Mouse (Mus musculus): ENCODE measurements around the gene Glt28d2. TPM values are rescaled to one million over a fixed set of nuclear protein-coding genes. Genes with fewer than 3 reads are reported as not detected.
"Not testable (repeated sequence)": the region's sequence is repeated elsewhere in the genome, so short reads cannot be mapped to it uniquely, and the experiment has no call there.

Gene Glt28d2
- polyA plus RNA-seq (2016; fragmentation: Nextera tagmentation; extraction: Ambion mirVana), result 0.16 TPM in 1 of 2 replicates, not detected in the other

- peak; percentile 79 for DNase-seq (ENCODE audit: low spot score)
- Histone ChIP-seq H3K36me3 (no peaks in the 10 kb centered on the region), H3K4me3 (peak within 1 kb of the TSS; percentile 67), H3K9me3 (replicated peaks) (no peaks in the 10 kb centered on the region), H3K27ac (replicated peaks) (peak within 1 kb of the TSS; percentile 58; the same call in 1 of the 2 replicates), H3K4me1 (peaks cover 22% of the 10 kb centered on the region), H3K27me3 (ENCODE audit: low read depth, poor library complexity, severe bottlenecking) (peaks cover 46% of the 10 kb centered on the region)
- 0% methylated on average over 47 of the region's 48 CpGs for WGBS
Observed at GRCm38 (mm10) chr3:85887239-85887827, at the start of gene Glt28d2, which contains the start of gene Gm37240. TSS of gene Glt28d2 (minus strand) at chr3:85887516. TSS of gene Gm37240 (minus strand) at chr3:85887518.

DNA sequence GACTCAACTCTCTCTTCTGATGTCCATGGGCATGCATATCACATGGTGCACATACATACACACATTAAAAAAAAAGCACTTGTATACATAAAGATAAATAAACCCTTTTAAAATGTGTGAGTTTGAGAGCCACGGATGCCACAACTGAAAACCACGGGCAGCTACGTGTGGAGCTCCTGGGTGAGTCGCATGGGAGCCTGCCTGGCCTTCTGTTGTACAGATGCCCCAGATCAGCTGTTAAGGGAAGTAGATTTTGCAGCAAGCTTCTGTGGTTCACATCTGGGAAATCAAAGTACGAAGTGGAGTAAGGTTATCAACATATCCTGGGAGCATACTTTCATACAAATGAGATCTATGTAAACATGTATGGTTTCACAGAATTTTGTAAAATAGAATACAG is 46.3 kb upstream of the Glt28d2 start:
- 96% methylated on average over 5 of the region's 5 CpGs for WGBS
- no peak for DNase-seq (ENCODE audit: low spot score)
- H3K4me3 ChIP-seq, result no peak overlapping the region
- H3K9me3 ChIP-seq (replicated peaks), result no peaks in the 10 kb centered on the region
- H3K27ac ChIP-seq (replicated peaks), result no peak overlapping the region
- H3K27me3 ChIP-seq (ENCODE audit: low read depth, poor library complexity, severe bottlenecking), result no peaks in the 10 kb centered on the region
- H3K4me1 ChIP-seq, result no peaks in the 10 kb centered on the region
- no peaks in the 10 kb centered on the region for H3K36me3 ChIP-seq

DNA sequence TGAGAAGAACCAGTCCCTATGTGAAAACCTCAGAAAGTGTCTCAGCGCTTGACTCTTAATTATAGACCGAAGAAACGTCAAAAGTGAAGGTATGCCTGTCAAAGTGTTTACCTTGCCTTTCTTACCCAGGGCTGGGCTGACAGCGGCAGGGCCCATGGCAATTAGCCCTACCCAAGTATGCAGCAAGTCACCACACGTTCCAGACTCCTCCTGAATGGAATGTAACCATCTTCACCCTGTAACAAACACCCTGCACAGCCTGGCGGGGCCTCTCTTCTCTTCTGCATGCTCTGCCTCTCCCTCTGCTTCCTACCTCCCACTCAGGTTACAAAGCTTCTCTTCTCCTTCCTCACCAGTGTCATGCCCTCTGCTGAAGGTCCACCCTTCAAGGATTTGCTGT is 44.5 kb upstream of the Glt28d2 start:
- Histone ChIP-seq H3K4me1 (no peaks in the 10 kb centered on the region), H3K27me3 (ENCODE audit: low read depth, poor library complexity, severe bottlenecking) (no peaks in the 10 kb centered on the region), H3K36me3 (no peaks in the 10 kb centered on the region), H3K9me3 (replicated peaks) (no peaks in the 10 kb centered on the region), H3K27ac (replicated peaks) (no peak overlapping the region), H3K4me3 (no peak overlapping the region)
- no peak for DNase-seq (ENCODE audit: low spot score)
- WGBS, result 85% methylated on average over 6 of the region's 6 CpGs

DNA sequence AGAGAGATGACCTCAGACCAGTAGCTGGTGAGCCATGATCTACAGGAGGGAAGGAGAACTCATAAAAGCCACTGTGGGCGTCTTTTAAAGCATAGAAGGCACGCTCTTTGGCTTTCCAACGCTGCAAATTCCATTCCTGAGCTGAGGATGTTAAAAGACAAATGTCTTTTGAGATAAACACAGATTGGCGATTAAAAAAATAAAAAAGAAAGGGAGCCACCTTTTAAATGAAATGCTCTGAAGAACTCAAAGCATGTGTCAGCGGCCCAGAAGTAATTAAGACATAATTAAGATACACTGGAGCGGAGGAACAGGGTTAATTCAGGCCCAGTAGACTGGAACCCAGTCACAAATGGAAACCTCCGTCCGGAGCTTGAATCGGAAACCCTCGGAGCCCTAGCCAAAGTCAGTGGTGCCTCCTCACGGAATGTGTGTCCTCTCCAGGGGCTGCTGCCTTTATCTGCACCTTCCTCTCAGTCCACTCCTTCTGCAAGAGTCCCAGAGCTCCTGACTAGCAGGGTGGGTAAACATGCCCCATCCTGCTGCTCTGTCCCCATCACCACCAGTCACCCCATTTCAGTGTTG is 43.4 kb upstream of the Glt28d2 start:
- H3K4me3 ChIP-seq, result no peak overlapping the region
- DNase-seq (ENCODE audit: low spot score), result no peak

GRCm38 (mm10) chr3:85929711-85930110 is 42.4 kb upstream of the Glt28d2 start:
- Histone ChIP-seq H3K4me3 (no peak overlapping the region), H3K36me3 (no peaks in the 10 kb centered on the region), H3K4me1 (no peaks in the 10 kb centered on the region), H3K27ac (replicated peaks) (no peak overlapping the region), H3K27me3 (ENCODE audit: low read depth, poor library complexity, severe bottlenecking) (no peaks in the 10 kb centered on the region), H3K9me3 (replicated peaks) (no peaks in the 10 kb centered on the region)
- no peak for DNase-seq (ENCODE audit: low spot score)
- WGBS, result 88% methylated on average over 5 of the region's 5 CpGs

More for the DNA sequence above, 43.4 kb upstream of the Glt28d2 start:
- WGBS, result 52% methylated on average over 11 of the region's 11 CpGs
- no peaks in the 10 kb centered on the region for H3K9me3 ChIP-seq (replicated peaks)
- H3K27me3 ChIP-seq (ENCODE audit: low read depth, poor library complexity, severe bottlenecking), result no peaks in the 10 kb centered on the region
- no peak overlapping the region for H3K27ac ChIP-seq (replicated peaks)
- no peaks in the 10 kb centered on the region for H3K36me3 ChIP-seq
- no peaks in the 10 kb centered on the region for H3K4me1 ChIP-seq

DNA sequence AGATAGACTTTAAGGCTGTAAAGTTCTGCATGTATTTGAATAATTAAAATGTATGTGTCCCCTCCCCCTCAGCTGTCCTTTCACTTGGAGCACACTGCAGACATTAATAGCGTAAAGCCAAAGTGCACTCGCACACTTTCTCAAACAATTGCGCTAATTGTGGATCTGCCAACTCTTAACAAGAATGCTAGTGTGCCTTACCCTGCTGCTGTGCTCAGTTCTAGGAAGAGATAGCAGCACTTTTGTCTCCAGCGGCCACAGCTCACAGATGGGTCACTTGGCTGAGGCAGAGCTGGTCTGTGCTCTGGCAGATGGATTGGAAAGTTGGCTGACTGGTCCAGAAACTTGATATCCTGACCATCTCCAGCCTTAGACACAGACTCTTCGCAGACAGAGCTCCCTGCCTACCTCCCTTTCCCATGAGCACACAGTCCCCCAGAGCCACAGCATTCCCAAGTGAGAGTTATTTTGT is 40.9 kb upstream of the Glt28d2 start:
- DNase-seq (ENCODE audit: low spot score), result no peak
- WGBS, result 91% methylated on average over 5 of the region's 5 CpGs

DNA sequence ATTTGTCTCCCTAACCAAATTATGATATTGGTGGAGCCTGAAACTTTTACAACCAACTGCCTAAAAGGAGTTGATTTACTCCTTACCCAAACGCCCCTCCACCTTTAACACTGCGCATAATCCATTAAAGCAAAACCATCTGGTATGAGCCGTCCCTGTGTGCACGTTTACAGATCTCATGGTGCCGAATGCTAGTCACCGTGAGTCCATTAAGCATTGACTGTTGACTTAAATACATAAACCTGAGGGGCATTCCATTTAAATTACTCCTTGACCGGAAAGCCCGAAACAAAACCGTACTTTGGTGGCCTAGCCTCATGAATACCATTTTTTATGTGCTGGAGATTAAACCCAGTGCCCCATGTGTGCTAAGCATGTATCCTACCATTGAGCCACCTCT is 40.0 kb upstream of the Glt28d2 start:
- no peaks in the 10 kb centered on the region for H3K36me3 ChIP-seq
- DNase-seq (ENCODE audit: low spot score), result no peak
- H3K9me3 ChIP-seq (replicated peaks), result no peaks in the 10 kb centered on the region
- H3K4me1 ChIP-seq, result peaks cover 10% of the 10 kb centered on the region
- H3K4me3 ChIP-seq, result no peak overlapping the region
- no peaks in the 10 kb centered on the region for H3K27me3 ChIP-seq (ENCODE audit: low read depth, poor library complexity, severe bottlenecking)
- 89% methylated on average over 9 of the region's 9 CpGs for WGBS
- no peak overlapping the region for H3K27ac ChIP-seq (replicated peaks)

More for the DNA sequence above, 40.9 kb upstream of the Glt28d2 start:
- peaks cover 10% of the 10 kb centered on the region for H3K4me1 ChIP-seq
- no peaks in the 10 kb centered on the region for H3K27me3 ChIP-seq (ENCODE audit: low read depth, poor library complexity, severe bottlenecking)
- H3K36me3 ChIP-seq, result no peaks in the 10 kb centered on the region
- H3K9me3 ChIP-seq (replicated peaks), result no peaks in the 10 kb centered on the region
- no peak overlapping the region for H3K4me3 ChIP-seq
- H3K27ac ChIP-seq (replicated peaks), result no peak overlapping the region

GRCm38 (mm10) chr3:85923954-85924945 is 36.9 kb upstream of the Glt28d2 start:
- H3K4me1 ChIP-seq, result peaks cover 10% of the 10 kb centered on the region
- H3K4me3 ChIP-seq, result no peak overlapping the region
- no peaks in the 10 kb centered on the region for H3K27me3 ChIP-seq (ENCODE audit: low read depth, poor library complexity, severe bottlenecking)
- WGBS, result 49% methylated on average over 18 of the region's 18 CpGs
- H3K36me3 ChIP-seq, result no peaks in the 10 kb centered on the region
- peak; percentile 77 for DNase-seq (ENCODE audit: low spot score)
- H3K9me3 ChIP-seq (replicated peaks), result no peaks in the 10 kb centered on the region
- no peak overlapping the region for H3K27ac ChIP-seq (replicated peaks)

DNA sequence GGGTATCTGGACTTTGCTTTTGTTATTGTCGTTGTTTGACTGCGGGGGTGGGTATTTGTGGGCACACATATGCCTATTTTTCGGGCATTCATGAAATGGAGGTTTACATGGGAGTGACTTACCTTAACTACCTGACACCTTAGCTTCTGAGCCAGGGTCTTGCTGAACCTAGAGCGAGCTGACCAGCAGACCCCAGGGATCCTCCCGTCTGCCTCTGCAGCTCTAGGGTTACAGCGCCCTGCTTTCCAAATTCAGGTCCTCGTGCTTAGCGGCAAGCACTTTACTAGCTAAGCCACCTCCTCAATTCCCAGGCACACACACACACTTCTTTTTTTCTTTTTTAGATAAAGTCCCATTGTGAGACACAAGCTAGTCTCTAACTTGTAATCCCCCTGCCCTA is 36.0 kb upstream of the Glt28d2 start:
- DNase-seq (ENCODE audit: low spot score), result no peak
- Histone ChIP-seq H3K4me3 (no peak overlapping the region), H3K27ac (replicated peaks) (no peak overlapping the region), H3K4me1 (peaks cover 10% of the 10 kb centered on the region), H3K9me3 (replicated peaks) (no peaks in the 10 kb centered on the region), H3K36me3 (no peaks in the 10 kb centered on the region), H3K27me3 (ENCODE audit: low read depth, poor library complexity, severe bottlenecking) (no peaks in the 10 kb centered on the region)
- 80% methylated on average over 8 of the region's 8 CpGs for WGBS

DNA sequence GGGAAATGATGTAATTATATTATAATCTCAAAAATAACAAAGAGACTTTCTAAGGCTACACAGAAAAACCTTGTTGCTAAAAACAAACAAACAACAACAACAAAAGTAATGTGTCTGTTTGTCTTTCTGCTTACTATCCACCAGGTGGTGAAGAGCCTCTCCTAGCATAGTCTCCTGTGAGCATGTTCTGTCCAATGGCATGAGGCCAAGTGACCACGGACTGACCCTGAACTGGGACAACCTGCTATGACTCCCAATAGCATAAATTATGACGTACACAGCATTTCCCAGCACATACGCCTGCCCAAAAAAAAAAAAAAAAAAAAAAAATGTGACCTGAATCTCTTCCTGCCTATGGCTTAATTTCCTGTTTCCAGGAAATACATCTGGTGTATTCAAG is 35.0 kb upstream of the Glt28d2 start:
- H3K4me1 ChIP-seq, result peaks cover 10% of the 10 kb centered on the region
- WGBS, result 78% methylated on average over 3 of the region's 3 CpGs
- no peak for DNase-seq (ENCODE audit: low spot score)
- H3K27ac ChIP-seq (replicated peaks), result no peak overlapping the region
- no peaks in the 10 kb centered on the region for H3K9me3 ChIP-seq (replicated peaks)
- H3K27me3 ChIP-seq (ENCODE audit: low read depth, poor library complexity, severe bottlenecking), result no peaks in the 10 kb centered on the region
- no peak overlapping the region for H3K4me3 ChIP-seq
- no peaks in the 10 kb centered on the region for H3K36me3 ChIP-seq

DNA sequence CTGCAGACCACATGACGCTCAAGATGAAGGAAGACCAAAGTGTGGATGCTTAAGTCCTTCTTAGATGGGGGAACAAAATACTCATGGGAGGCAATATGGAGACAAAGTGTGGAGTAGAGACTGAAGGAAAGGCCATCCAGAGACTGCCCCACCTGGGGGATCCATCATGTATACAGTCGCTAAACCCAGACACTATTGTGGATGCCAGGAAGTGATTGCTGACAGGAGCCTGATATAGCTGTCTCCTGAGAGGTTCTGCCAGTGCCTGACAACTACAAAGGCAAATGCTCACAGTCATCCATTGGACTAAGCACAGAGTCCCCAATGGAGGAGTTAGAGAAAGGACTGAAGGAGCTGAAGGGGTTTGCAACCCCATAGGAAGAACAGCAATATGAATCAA is 33.4 kb upstream of the Glt28d2 start:
- 94% methylated on average over 2 of the region's 2 CpGs for WGBS
- not testable (repeated sequence) for H3K9me3 ChIP-seq (replicated peaks); H3K36me3 ChIP-seq

DNA sequence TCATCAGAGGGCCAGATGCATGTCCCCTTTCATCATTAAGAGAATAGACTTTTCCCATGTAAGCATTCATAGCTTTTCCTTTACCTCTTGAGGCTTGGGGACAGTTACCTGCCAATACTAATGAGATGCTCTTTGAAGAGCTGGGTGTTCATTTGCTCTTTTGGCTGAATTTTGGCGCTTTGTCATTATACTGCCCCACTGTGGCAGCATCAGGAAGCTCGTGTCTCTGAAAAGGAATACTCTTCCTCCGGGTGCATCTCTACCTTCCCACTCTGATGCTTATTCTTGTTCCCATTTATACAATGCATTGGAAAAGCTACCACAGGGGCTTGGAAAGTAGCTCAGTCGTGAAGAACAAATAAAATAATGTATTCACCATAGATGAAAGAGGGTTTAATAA is 30.3 kb upstream of the Glt28d2 start:
- no peaks in the 10 kb centered on the region for H3K27me3 ChIP-seq (ENCODE audit: low read depth, poor library complexity, severe bottlenecking)
- no peaks in the 10 kb centered on the region for H3K4me1 ChIP-seq
- no peak overlapping the region for H3K4me3 ChIP-seq
- H3K27ac ChIP-seq (replicated peaks), result no peak overlapping the region
- no peaks in the 10 kb centered on the region for H3K9me3 ChIP-seq (replicated peaks)
- H3K36me3 ChIP-seq, result no peaks in the 10 kb centered on the region
- WGBS, result 15% methylated on average over 4 of the region's 4 CpGs
- no peak for DNase-seq (ENCODE audit: low spot score)

More for the DNA sequence above, 33.4 kb upstream of the Glt28d2 start:
- H3K4me1 ChIP-seq; H3K4me3 ChIP-seq; H3K27me3 ChIP-seq (ENCODE audit: low read depth, poor library complexity, severe bottlenecking); H3K27ac ChIP-seq (replicated peaks); DNase-seq (ENCODE audit: low spot score): not testable (repeated sequence)

All from midbrain, embryonic 10.5 days (tissue).